Mouse (Mus musculus): ENCODE measurements at regions not wholly inside any gene's neighbourhood (a gene's known extent, or its start where the extent isn't known, plus 50 kb on each side); places are given as distances from the start of the nearest gene placed in this dataset.

GRCm38 (mm10) chrX:14273628-14274337 lies 62.8 kb downstream of the H2al1n start:
- ATAC-seq: peak; percentile 97
- Histone ChIP-seq H3K9me3 (ENCODE audit: control insufficient read depth, low read length) (no peaks in the 10 kb centered on the region), H3K27me3 (replicated peaks; ENCODE audit: control insufficient read depth, insufficient read depth, low read length) (no peaks in the 10 kb centered on the region), H3K4me3 (ENCODE audit: low read length) (no peak overlapping the region), H3K36me3 (ENCODE audit: control insufficient read depth, insufficient read depth, low read length) (no peaks in the 10 kb centered on the region), H3K9ac (ENCODE audit: low read depth, low read length) (no peak overlapping the region), H3K4me1 (ENCODE audit: control insufficient read depth, insufficient read depth, low read depth, low read length) (no peaks in the 10 kb centered on the region), H3K27ac (ENCODE audit: low read depth, low read length) (no peak overlapping the region), H3K4me2 (ENCODE audit: low read length) (no peak overlapping the region)
- 48% methylated on average over 6 of the region's 6 CpGs for WGBS

- no peak overlapping the region for H3K9ac ChIP-seq (ENCODE audit: low read depth, low read length)
- H3K4me3 ChIP-seq (ENCODE audit: low read length): no peak overlapping the region
- no peaks in the 10 kb centered on the region for H3K4me1 ChIP-seq (ENCODE audit: control insufficient read depth, insufficient read depth, low read depth, low read length)
- ATAC-seq: no peak
- H3K36me3 ChIP-seq (ENCODE audit: control insufficient read depth, insufficient read depth, low read length): no peaks in the 10 kb centered on the region
- H3K27ac ChIP-seq (ENCODE audit: low read depth, low read length): no peak overlapping the region
- WGBS: 73% methylated on average over 2 of the region's 2 CpGs
- no peak overlapping the region for H3K4me2 ChIP-seq (ENCODE audit: low read length)
- no peaks in the 10 kb centered on the region for H3K9me3 ChIP-seq (ENCODE audit: control insufficient read depth, low read length)
- no peaks in the 10 kb centered on the region for H3K27me3 ChIP-seq (replicated peaks; ENCODE audit: control insufficient read depth, insufficient read depth, low read length)
Observed at GRCm38 (mm10) chrX:14279312-14279711, 68.4 kb downstream of the H2al1n start.

- Histone ChIP-seq H3K4me2 (ENCODE audit: low read length) (no peak overlapping the region), H3K4me1 (ENCODE audit: control insufficient read depth, insufficient read depth, low read depth, low read length) (no peaks in the 10 kb centered on the region), H3K9me3 (ENCODE audit: control insufficient read depth, low read length) (no peaks in the 10 kb centered on the region), H3K36me3 (ENCODE audit: control insufficient read depth, insufficient read depth, low read length) (no peaks in the 10 kb centered on the region), H3K27me3 (replicated peaks; ENCODE audit: control insufficient read depth, insufficient read depth, low read length) (no peaks in the 10 kb centered on the region), H3K9ac (ENCODE audit: low read depth, low read length) (no peak overlapping the region), H3K27ac (ENCODE audit: low read depth, low read length) (no peak overlapping the region), H3K4me3 (ENCODE audit: low read length) (no peak overlapping the region)
- ATAC-seq: no peak
Observed at GRCm38 (mm10) chrX:14279736-14280135, 68.8 kb downstream of the H2al1n start.

- H3K36me3 ChIP-seq (ENCODE audit: control insufficient read depth, insufficient read depth, low read length): no peaks in the 10 kb centered on the region
- H3K9me3 ChIP-seq (ENCODE audit: control insufficient read depth, low read length): no peaks in the 10 kb centered on the region
- WGBS: 91% methylated on average over 6 of the region's 6 CpGs
- no peaks in the 10 kb centered on the region for H3K27me3 ChIP-seq (replicated peaks; ENCODE audit: control insufficient read depth, insufficient read depth, low read length)
- no peak overlapping the region for H3K4me3 ChIP-seq (ENCODE audit: low read length)
- no peak for ATAC-seq
- H3K4me2 ChIP-seq (ENCODE audit: low read length): no peak overlapping the region
- H3K27ac ChIP-seq (ENCODE audit: low read depth, low read length): no peak overlapping the region
- H3K9ac ChIP-seq (ENCODE audit: low read depth, low read length): no peak overlapping the region
- H3K4me1 ChIP-seq (ENCODE audit: control insufficient read depth, insufficient read depth, low read depth, low read length): no peaks in the 10 kb centered on the region
Observed at GRCm38 (mm10) chrX:14294890-14295289, 83.9 kb downstream of the H2al1n start.

- Histone ChIP-seq H3K4me2 (ENCODE audit: low read length) (no peak overlapping the region), H3K36me3 (ENCODE audit: control insufficient read depth, insufficient read depth, low read length) (no peaks in the 10 kb centered on the region), H3K4me3 (ENCODE audit: low read length) (no peak overlapping the region), H3K27me3 (replicated peaks; ENCODE audit: control insufficient read depth, insufficient read depth, low read length) (no peaks in the 10 kb centered on the region), H3K9me3 (ENCODE audit: control insufficient read depth, low read length) (no peaks in the 10 kb centered on the region), H3K9ac (ENCODE audit: low read depth, low read length) (no peak overlapping the region), H3K4me1 (ENCODE audit: control insufficient read depth, insufficient read depth, low read depth, low read length) (no peaks in the 10 kb centered on the region), H3K27ac (ENCODE audit: low read depth, low read length) (no peak overlapping the region)
- ATAC-seq: no peak
- WGBS: 60% methylated on average over 1 of the region's 1 CpGs
Observed at GRCm38 (mm10) chrX:14302125-14302524, 91.2 kb downstream of the H2al1n start.

GRCm38 (mm10) chrX:14312746-14313145 lies 101.8 kb downstream of the H2al1n start:
- no peaks in the 10 kb centered on the region for H3K27me3 ChIP-seq (replicated peaks; ENCODE audit: control insufficient read depth, insufficient read depth, low read length)
- H3K9ac ChIP-seq (ENCODE audit: low read depth, low read length): no peak overlapping the region
- no peaks in the 10 kb centered on the region for H3K4me1 ChIP-seq (ENCODE audit: control insufficient read depth, insufficient read depth, low read depth, low read length)
- no peaks in the 10 kb centered on the region for H3K9me3 ChIP-seq (ENCODE audit: control insufficient read depth, low read length)
- WGBS: 47% methylated on average over 1 of the region's 1 CpGs
- no peak overlapping the region for H3K27ac ChIP-seq (ENCODE audit: low read depth, low read length)
- no peaks in the 10 kb centered on the region for H3K36me3 ChIP-seq (ENCODE audit: control insufficient read depth, insufficient read depth, low read length)
- H3K4me2 ChIP-seq (ENCODE audit: low read length): no peak overlapping the region
- ATAC-seq: no peak
- no peak overlapping the region for H3K4me3 ChIP-seq (ENCODE audit: low read length)

- no peak for ATAC-seq
- Histone ChIP-seq H3K4me1 (ENCODE audit: control insufficient read depth, insufficient read depth, low read depth, low read length) (no peaks in the 10 kb centered on the region), H3K9me3 (ENCODE audit: control insufficient read depth, low read length) (no peaks in the 10 kb centered on the region), H3K27ac (ENCODE audit: low read depth, low read length) (no peak overlapping the region), H3K4me2 (ENCODE audit: low read length) (no peak overlapping the region), H3K4me3 (ENCODE audit: low read length) (no peak overlapping the region), H3K27me3 (replicated peaks; ENCODE audit: control insufficient read depth, insufficient read depth, low read length) (no peaks in the 10 kb centered on the region), H3K36me3 (ENCODE audit: control insufficient read depth, insufficient read depth, low read length) (no peaks in the 10 kb centered on the region), H3K9ac (ENCODE audit: low read depth, low read length) (no peak overlapping the region)
- WGBS: 79% methylated on average over 2 of the region's 2 CpGs
Observed at GRCm38 (mm10) chrX:14352416-14352815, 141.5 kb downstream of the H2al1n start.

GRCm38 (mm10) chrX:14353366-14353765 lies 142.4 kb downstream of the H2al1n start:
- H3K4me1 ChIP-seq (ENCODE audit: control insufficient read depth, insufficient read depth, low read depth, low read length): no peaks in the 10 kb centered on the region
- WGBS: 71% methylated on average over 3 of the region's 3 CpGs
- H3K9me3 ChIP-seq (ENCODE audit: control insufficient read depth, low read length): no peaks in the 10 kb centered on the region
- H3K27me3 ChIP-seq (replicated peaks; ENCODE audit: control insufficient read depth, insufficient read depth, low read length): no peaks in the 10 kb centered on the region
- ATAC-seq: no peak
- H3K36me3 ChIP-seq (ENCODE audit: control insufficient read depth, insufficient read depth, low read length): no peaks in the 10 kb centered on the region
- H3K4me2 ChIP-seq (ENCODE audit: low read length): no peak overlapping the region
- no peak overlapping the region for H3K4me3 ChIP-seq (ENCODE audit: low read length)
- no peak overlapping the region for H3K27ac ChIP-seq (ENCODE audit: low read depth, low read length)
- no peak overlapping the region for H3K9ac ChIP-seq (ENCODE audit: low read depth, low read length)

- Histone ChIP-seq H3K9ac (ENCODE audit: low read depth, low read length) (no peak overlapping the region), H3K27me3 (replicated peaks; ENCODE audit: control insufficient read depth, insufficient read depth, low read length) (no peaks in the 10 kb centered on the region), H3K36me3 (ENCODE audit: control insufficient read depth, insufficient read depth, low read length) (no peaks in the 10 kb centered on the region), H3K9me3 (ENCODE audit: control insufficient read depth, low read length) (no peaks in the 10 kb centered on the region), H3K4me2 (ENCODE audit: low read length) (no peak overlapping the region), H3K4me1 (ENCODE audit: control insufficient read depth, insufficient read depth, low read depth, low read length) (no peaks in the 10 kb centered on the region), H3K27ac (ENCODE audit: low read depth, low read length) (no peak overlapping the region), H3K4me3 (ENCODE audit: low read length) (no peak overlapping the region)
- ATAC-seq: no peak
- 77% methylated on average over 4 of the region's 4 CpGs for WGBS
Observed at GRCm38 (mm10) chrX:14356466-14357030, 145.6 kb downstream of the H2al1n start.
